Mouse (Mus musculus) intestine, embryonic 16.5 days (tissue): ENCODE data around the gene Insm2. TPM values are rescaled to one million over a fixed set of nuclear protein-coding genes. Genes with fewer than 3 reads are reported as not detected.

Experiments used
- ATAC-seq: fragments of 200-750 bp; cut with Nextera tagmentation; 2 replicates; pipeline ENCODE4 v1.8.0; 2017; ENCODE audit warnings: moderate TSS enrichment, moderate library complexity
- H3K27ac ChIP-seq: fragments of 300-500 bp; sonication (generic); 2 replicates; pipeline ENCODE4 v1.5.1; 2014; ENCODE audit warnings: mild to moderate bottlenecking, low read length
- H3K27me3 ChIP-seq: fragments of 300-500 bp; sonication (generic); replicated peaks from 2 replicates; pipeline ENCODE4 v1.6.1; 2014; ENCODE audit warnings: low read length, control low read depth, mixed read lengths; ENCODE audit not compliant: control insufficient read depth, insufficient read depth
- H3K36me3 ChIP-seq: fragments of 300-500 bp; sonication (generic); 2 replicates; pipeline ENCODE4 v1.6.1; 2014; ENCODE audit warnings: low read length, control low read depth; ENCODE audit not compliant: control insufficient read depth, insufficient read depth
- H3K4me1 ChIP-seq: fragments of 300-500 bp; sonication (generic); 2 replicates; pipeline ENCODE4 v1.6.1; 2014; ENCODE audit warnings: low read length, control low read depth, mixed read lengths; ENCODE audit not compliant: control insufficient read depth, insufficient read depth
- H3K4me2 ChIP-seq: fragments of 300-500 bp; sonication (generic); 2 replicates; pipeline ENCODE4 v1.6.1; 2014; ENCODE audit warnings: low read depth, low read length, control low read depth
- H3K4me3 ChIP-seq: fragments of 300-500 bp; sonication (generic); 2 replicates; pipeline ENCODE4 v1.5.1; 2014; ENCODE audit warnings: mild to moderate bottlenecking, low read length
- H3K9ac ChIP-seq: fragments of 300-500 bp; sonication (generic); 2 replicates; pipeline ENCODE4 v1.6.1; 2014; ENCODE audit warnings: low read depth, low read length
- H3K9me3 ChIP-seq: fragments of 300-500 bp; sonication (generic); 2 replicates; pipeline ENCODE4 v1.6.1; 2016; ENCODE audit warnings: low read length, control low read depth; ENCODE audit not compliant: control insufficient read depth
- WGBS: fragments of 180-500 bp; shearing (Covaris S2); extraction: QIAGEN DNeasy Blood & Tissue Kit; methylation state at CpG from one replicate; pipeline ENCODE4 v1.1.7; 2014; 5-methylcytosine and 5-hydroxymethylcytosine counted together
- polyA plus RNA-seq: library from polyadenylated mRNA; unstranded; fragments of >200 nt; fragmentation: Nextera tagmentation; extraction: Ambion mirVana; gene quantifications from 2 replicates; pipeline ENCODE4 v1.2.1, GENCODE M21; 2015

Gene Insm2
- polyA plus RNA-seq, 1 experiment from 2014 or later, result 0.11 TPM

- Histone ChIP-seq H3K27me3 (no peaks in the 10 kb centered on the region), H3K36me3 (no peaks in the 10 kb centered on the region), H3K4me3 (no peak overlapping the region), H3K9me3 (no peaks in the 10 kb centered on the region), H3K4me1 (no peaks in the 10 kb centered on the region), H3K27ac (no peak overlapping the region), H3K4me2 (no peak overlapping the region), H3K9ac (no peak overlapping the region)
- 90% methylated on average over 7 of the region's 7 CpGs for WGBS
- ATAC-seq, result no peak
Measured at GRCm38 (mm10) chr12:55648011-55648525, 48.8 kb downstream of the Insm2 start.

Other genes with a start within 250 kb of the Insm2 start
- gene Psma6, start 215.2 kb upstream of the Insm2 start, polyA plus RNA-seq, result 375 and 407 TPM in 2 replicates
- gene Nfkbia, start 106.8 kb upstream of the Insm2 start, polyA plus RNA-seq, result 75.5 and 83.8 TPM in 2 replicates
- not detected in 2 replicates for gene Aldoart2, start 34.2 kb upstream of the Insm2 start, polyA plus RNA-seq
- gene Ralgapa1, start 221.7 kb downstream of the Insm2 start, polyA plus RNA-seq, result 6.6 and 7.4 TPM in 2 replicates
- 22.6 and 23.3 TPM in 2 replicates for gene Brms1l, start 236.9 kb downstream of the Insm2 start, polyA plus RNA-seq